Mouse (Mus musculus): ENCODE data around the gene Galnt16.

The Galnt16 gene

GRCm38 (mm10) chr12:80527727-80528389 lies 9.8 kb downstream of the Galnt16 start:
- in situ Hi-C loops (cut with MboI; ENCODE audit: low pct_unique_long_range_greater_than_20kb in 1 of 2, low sequenced_read_pairs in 2 of 2, unreplicated experiment in 1 of 2): no loop called here

- in situ Hi-C loops (cut with MboI; ENCODE audit: low pct_unique_long_range_greater_than_20kb in 1 of 2, low sequenced_read_pairs in 2 of 2, unreplicated experiment in 1 of 2): no loop called here
Observed at GRCm38 (mm10) chr12:80530052-80530451, 12.0 kb downstream of the Galnt16 start.

- in situ Hi-C loops (cut with MboI; ENCODE audit: low pct_unique_long_range_greater_than_20kb in 1 of 2, low sequenced_read_pairs in 2 of 2, unreplicated experiment in 1 of 2): no loop called here
Observed at GRCm38 (mm10) chr12:80530630-80531029, 12.6 kb downstream of the Galnt16 start.

- in situ Hi-C loops (cut with MboI; ENCODE audit: low pct_unique_long_range_greater_than_20kb in 1 of 2, low sequenced_read_pairs in 2 of 2, unreplicated experiment in 1 of 2): no loop called here
Observed at GRCm38 (mm10) chr12:80531585-80531984, 13.5 kb downstream of the Galnt16 start.

- in situ Hi-C loops (cut with MboI; ENCODE audit: low pct_unique_long_range_greater_than_20kb in 1 of 2, low sequenced_read_pairs in 2 of 2, unreplicated experiment in 1 of 2): no loop called here
Observed at GRCm38 (mm10) chr12:80533876-80534275, 15.8 kb downstream of the Galnt16 start.

GRCm38 (mm10) chr12:80537313-80537712 lies 19.2 kb downstream of the Galnt16 start:
- in situ Hi-C loops (cut with MboI; ENCODE audit: low pct_unique_long_range_greater_than_20kb in 1 of 2, low sequenced_read_pairs in 2 of 2, unreplicated experiment in 1 of 2): no loop called here

- in situ Hi-C loops (cut with MboI; ENCODE audit: low pct_unique_long_range_greater_than_20kb in 1 of 2, low sequenced_read_pairs in 2 of 2, unreplicated experiment in 1 of 2): no loop called here
Observed at GRCm38 (mm10) chr12:80538311-80538710, 20.2 kb downstream of the Galnt16 start.

- in situ Hi-C loops (cut with MboI; ENCODE audit: low pct_unique_long_range_greater_than_20kb in 1 of 2, low sequenced_read_pairs in 2 of 2, unreplicated experiment in 1 of 2): no loop called here
Observed at GRCm38 (mm10) chr12:80545310-80545709, 27.2 kb downstream of the Galnt16 start.

GRCm38 (mm10) chr12:80549646-80550045 lies 31.6 kb downstream of the Galnt16 start:
- in situ Hi-C loops (cut with MboI; ENCODE audit: low pct_unique_long_range_greater_than_20kb in 1 of 2, low sequenced_read_pairs in 2 of 2, unreplicated experiment in 1 of 2): no loop called here

GRCm38 (mm10) chr12:80553157-80553556 lies 35.1 kb downstream of the Galnt16 start:
- in situ Hi-C loops (cut with MboI; ENCODE audit: low pct_unique_long_range_greater_than_20kb in 1 of 2, low sequenced_read_pairs in 2 of 2, unreplicated experiment in 1 of 2): no loop called here

- in situ Hi-C loops (cut with MboI; ENCODE audit: low pct_unique_long_range_greater_than_20kb in 1 of 2, low sequenced_read_pairs in 2 of 2, unreplicated experiment in 1 of 2): no loop called here
Observed at GRCm38 (mm10) chr12:80554312-80554711, 36.2 kb downstream of the Galnt16 start.

GRCm38 (mm10) chr12:80561904-80562303 lies 43.8 kb downstream of the Galnt16 start:
- in situ Hi-C loops (cut with MboI; ENCODE audit: low pct_unique_long_range_greater_than_20kb in 1 of 2, low sequenced_read_pairs in 2 of 2, unreplicated experiment in 1 of 2): no loop called here

GRCm38 (mm10) chr12:80562793-80563192 lies 44.7 kb downstream of the Galnt16 start:
- in situ Hi-C loops (cut with MboI; ENCODE audit: low pct_unique_long_range_greater_than_20kb in 1 of 2, low sequenced_read_pairs in 2 of 2, unreplicated experiment in 1 of 2): no loop called here

- in situ Hi-C loops (cut with MboI; ENCODE audit: low pct_unique_long_range_greater_than_20kb in 1 of 2, low sequenced_read_pairs in 2 of 2, unreplicated experiment in 1 of 2): no loop called here
Observed at GRCm38 (mm10) chr12:80564990-80565389, 46.9 kb downstream of the Galnt16 start.

- in situ Hi-C loops (cut with MboI; ENCODE audit: low pct_unique_long_range_greater_than_20kb in 1 of 2, low sequenced_read_pairs in 2 of 2, unreplicated experiment in 1 of 2): no loop called here
Observed at GRCm38 (mm10) chr12:80565793-80566192, 47.7 kb downstream of the Galnt16 start.

- in situ Hi-C loops (cut with MboI; ENCODE audit: low pct_unique_long_range_greater_than_20kb in 1 of 2, low sequenced_read_pairs in 2 of 2, unreplicated experiment in 1 of 2): no loop called here
Observed at GRCm38 (mm10) chr12:80566502-80566901, 48.4 kb downstream of the Galnt16 start.

GRCm38 (mm10) chr12:80567375-80567774 lies 49.3 kb downstream of the Galnt16 start:
- in situ Hi-C loops (cut with MboI; ENCODE audit: low pct_unique_long_range_greater_than_20kb in 1 of 2, low sequenced_read_pairs in 2 of 2, unreplicated experiment in 1 of 2): no loop called here

GRCm38 (mm10) chr12:80569561-80569960 lies 51.5 kb downstream of the Galnt16 start:
- in situ Hi-C loops (cut with MboI; ENCODE audit: low pct_unique_long_range_greater_than_20kb in 1 of 2, low sequenced_read_pairs in 2 of 2, unreplicated experiment in 1 of 2): no loop called here

GRCm38 (mm10) chr12:80574318-80574717 lies 56.2 kb downstream of the Galnt16 start:
- in situ Hi-C loops (cut with MboI; ENCODE audit: low pct_unique_long_range_greater_than_20kb in 1 of 2, low sequenced_read_pairs in 2 of 2, unreplicated experiment in 1 of 2): no loop called here

- in situ Hi-C loops (cut with MboI; ENCODE audit: low pct_unique_long_range_greater_than_20kb in 1 of 2, low sequenced_read_pairs in 2 of 2, unreplicated experiment in 1 of 2): no loop called here
Observed at GRCm38 (mm10) chr12:80574825-80575371, 56.8 kb downstream of the Galnt16 start.

Data from mouse embryonic stem cell (cell line).